Mouse (Mus musculus): Measurements from ENCODE around the gene Irgq.
A peak's percentile ranks its signal among the peaks of the same experiment; 100 is the strongest.
"Not testable (repeated sequence)": the region's sequence is repeated elsewhere in the genome, so short reads cannot be mapped to it uniquely, and the experiment has no call there.

The Irgq gene

DNA sequence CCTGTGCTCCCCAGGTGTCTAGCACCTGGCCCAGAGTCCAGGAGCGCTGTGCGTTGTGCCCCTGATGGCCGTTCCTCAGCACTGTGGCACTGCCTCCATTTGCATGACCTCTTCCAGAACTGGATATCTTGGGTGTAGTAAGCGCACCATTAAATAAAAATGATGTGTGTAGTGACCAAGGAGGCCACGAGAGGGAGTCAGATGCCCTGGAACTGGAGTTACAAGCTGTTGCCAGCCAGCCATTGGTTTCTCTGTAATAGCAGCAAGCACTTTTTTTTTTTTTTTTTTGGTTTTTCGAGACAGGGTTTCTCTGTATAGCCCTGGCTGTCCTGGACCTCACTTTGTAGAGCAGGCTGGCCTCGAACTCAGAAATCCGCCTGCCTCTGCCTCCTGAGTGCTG lies 14.2 kb upstream of the Irgq start:
- not testable (repeated sequence) for DNase-seq (ENCODE audit: low read depth, low spot score)

DNA sequence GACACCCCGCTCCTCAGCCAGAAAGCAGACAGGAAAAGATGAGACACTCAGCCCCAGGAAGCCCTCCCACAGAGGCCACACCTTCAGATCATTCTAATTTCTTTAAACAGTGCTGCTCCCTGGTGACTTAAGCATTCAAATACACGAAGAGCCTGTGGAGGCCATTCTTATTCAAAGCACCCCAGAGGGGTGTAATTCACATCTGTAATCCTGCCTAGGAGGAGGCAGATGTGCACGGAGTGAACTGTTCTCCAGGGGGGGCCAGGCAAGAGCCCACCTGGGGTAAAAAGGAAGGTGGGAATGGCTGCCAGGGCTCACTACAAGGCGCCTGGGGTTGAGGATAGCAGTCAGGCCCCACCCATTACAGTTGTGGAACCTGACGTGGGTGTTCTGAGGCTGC lies 13.4 kb upstream of the Irgq start:
- no peak for DNase-seq (ENCODE audit: low read depth, low spot score)

DNA sequence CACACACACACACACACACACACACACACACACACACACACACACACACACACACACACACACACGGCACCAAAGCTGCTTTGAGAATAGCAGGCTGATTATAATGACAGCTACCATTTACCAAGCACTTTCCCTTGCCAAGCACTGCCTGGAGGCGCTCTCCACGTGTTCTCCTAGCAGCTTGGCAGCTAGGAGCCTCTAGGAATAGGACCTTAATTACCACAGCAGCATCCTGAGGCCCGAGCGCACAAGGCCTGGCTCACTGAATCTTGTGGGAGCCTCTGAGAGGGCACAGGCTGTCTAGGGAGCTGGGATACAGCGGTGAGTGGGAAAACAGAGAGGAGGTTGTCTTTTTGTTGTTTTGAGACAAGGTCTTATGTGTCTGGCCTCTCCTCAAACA lies 12.8 kb upstream of the Irgq start:
- DNase-seq (ENCODE audit: low read depth, low spot score) = no peak

DNA sequence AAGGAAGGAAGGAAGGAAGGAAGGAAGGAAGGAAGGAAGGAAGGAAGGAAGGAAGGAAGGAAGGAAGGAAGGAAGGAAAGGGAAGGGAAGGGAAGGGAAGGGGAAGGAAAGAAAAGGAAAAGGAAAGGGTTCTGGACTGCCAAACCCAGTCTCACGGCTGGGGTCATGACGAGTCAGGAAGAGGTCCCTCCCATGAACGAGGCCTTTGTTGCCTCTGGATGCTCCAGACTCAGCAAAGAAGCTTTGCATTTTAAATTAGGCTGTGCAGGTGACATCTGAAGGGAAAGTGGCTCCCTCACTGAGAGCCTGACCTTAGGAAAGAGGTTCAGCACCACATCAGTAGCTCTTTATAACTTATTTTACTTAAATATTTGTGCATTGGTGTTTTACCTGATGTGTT lies 11.4 kb upstream of the Irgq start:
- no peak for DNase-seq (ENCODE audit: low read depth, low spot score)

DNA sequence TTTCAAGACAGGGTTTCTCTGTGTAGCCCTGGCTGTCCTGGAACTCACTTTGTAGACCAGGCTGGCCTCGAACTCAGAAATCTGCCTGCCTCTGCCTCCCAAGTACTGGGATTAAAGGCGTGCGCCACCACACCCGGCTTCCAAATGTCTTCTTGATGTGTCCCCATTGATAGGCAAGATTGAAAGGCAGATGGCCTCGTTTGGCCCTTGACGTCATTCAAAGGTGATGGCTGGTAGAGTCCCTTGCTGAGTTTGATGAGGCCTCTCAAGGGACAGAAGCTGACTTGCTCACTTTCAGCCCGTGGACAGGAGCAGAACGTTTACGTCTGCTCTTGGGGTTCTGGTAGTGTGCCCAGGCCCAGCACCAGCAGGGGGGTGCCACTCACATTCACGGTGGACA lies 10.4 kb upstream of the Irgq start:
- not testable (repeated sequence) for DNase-seq (ENCODE audit: low read depth, low spot score)

DNA sequence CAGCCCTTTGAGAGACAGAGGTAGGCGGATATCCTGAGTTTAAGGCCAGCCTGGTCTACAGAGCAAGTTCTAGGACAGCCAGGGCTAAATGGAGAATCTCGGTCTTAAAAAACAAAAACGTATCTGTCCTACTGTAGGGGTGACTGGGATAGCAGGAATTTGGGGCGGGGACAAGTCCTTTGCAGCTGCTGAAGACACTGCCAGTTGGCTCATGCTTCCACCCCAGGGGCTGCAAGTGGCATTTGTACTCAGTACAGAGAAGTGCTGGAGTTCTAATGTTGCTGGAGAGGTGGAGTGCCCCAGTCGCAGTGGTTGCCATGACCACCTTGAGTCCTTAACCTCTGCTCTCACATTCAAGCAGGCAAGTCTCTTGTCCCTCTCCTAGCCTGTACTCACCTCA lies 7.7 kb upstream of the Irgq start:
- DNase-seq (ENCODE audit: low read depth, low spot score) = no peak

DNA sequence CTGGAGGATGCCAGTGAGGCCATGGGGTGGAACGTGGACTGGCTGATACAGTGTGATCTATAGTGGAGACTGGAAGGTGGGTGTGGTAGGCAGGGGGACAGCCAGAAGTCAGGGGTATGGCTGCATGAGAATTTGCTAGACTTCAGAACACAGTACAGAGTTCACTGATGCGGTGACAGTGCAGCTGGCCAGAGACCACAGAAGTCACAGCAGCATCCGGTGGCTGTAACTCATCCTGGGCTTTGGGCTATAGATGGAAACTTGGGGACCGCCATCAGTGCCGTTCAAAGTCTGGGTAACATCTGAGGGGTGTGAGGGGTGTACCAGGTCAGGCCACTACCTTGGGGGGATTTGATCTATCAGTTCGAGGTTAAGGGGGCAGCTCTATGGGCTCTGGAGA lies 6.8 kb upstream of the Irgq start:
- DNase-seq (ENCODE audit: low read depth, low spot score) = no peak

DNA sequence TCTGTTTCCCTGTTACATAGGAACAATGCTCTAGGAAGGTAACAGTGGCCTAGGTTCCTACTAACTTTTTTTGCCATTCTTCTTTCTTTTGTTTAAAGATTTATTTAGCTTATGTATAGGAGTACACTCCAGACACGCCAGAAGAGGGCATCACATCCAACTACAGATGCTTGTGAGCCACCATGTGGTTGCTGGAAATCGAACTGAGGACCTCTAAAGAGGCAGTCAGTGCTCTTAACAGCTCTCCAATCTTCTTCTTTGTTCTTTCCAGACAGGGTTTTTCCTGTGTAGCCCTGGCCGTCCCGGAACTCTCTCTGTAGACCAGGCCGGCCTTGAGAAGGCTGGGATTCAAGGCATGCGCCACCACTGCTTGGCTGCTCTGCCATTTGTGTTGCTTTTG lies 5.5 kb upstream of the Irgq start:
- DNase-seq (ENCODE audit: low read depth, low spot score) = no peak

DNA sequence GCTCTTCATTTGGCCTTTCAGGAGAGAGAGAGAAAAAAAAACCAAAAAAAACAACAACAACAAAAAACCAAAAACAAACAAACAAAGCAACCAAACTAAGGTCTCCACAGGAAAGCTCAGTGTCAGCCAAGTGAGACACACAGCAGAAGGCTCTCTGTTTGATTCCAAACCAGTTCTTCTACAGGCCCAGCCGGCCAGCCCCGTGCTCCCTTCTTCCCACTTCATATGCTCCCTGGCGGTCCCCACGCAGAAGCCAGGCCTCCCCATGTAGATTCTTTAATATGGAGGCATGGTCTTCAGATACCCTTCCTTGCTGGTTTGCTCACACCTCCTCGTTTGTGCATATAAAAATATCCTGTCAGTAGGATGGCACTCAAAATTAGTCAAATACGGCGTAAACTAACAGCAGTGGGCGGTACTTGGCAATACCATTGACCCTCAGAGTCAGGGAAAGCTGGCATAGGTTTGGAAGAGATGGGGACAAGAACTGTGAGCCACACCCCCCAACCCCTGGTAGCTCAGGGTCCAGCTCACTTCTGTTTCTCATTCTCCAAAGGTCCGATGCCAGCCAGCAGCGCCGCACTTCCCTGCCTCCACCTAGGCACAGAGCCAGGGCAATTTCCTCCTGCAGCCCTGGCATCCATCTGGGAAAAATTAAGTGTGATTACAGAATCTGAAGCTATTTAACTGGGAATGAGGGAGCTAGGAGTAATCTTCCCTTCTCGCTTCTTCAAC lies 4.6 kb upstream of the Irgq start:
- no peak for DNase-seq (ENCODE audit: low read depth, low spot score)

DNA sequence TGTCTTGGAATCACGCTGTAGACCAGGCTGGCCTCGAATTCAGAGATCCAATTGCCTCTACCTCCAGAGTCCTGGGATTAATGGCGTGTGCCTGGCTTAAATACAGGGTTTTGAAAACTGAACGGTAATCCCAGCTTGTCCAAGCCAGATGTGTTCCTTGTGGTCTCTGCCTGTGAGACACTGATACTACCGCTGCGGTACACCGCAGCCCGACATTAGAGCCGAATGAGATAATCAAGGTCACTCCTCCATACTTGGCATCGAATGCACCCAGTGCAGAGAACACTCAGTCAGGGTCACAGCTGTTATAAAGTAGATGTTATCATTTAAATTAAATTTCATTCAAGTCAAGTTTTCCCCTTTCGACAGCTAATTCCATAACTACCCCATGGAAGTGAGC lies 1.6 kb upstream of the Irgq start:
- DNase-seq (ENCODE audit: low read depth, low spot score) = no peak

DNA sequence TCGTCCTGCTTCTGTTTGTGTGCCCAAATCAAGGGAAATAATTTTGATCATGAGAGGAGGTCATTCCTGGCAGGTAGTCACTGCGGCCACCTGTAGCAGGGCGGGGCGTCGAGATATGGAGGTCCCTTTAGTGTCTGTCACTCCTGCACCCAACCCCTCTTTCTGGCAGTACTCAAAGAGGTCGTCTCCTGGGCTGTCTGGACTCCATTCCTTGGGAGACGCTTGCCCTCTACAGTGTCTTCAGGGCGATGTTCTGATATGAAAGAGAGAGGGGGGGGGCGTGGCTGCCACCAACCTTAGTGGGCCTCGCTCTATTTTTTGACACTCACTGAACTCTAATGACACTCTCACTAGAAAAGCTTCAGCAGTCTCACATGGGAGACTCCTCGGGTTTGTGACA lies 909 bp upstream of the Irgq start:
- no peak for DNase-seq (ENCODE audit: low read depth, low spot score)

DNA sequence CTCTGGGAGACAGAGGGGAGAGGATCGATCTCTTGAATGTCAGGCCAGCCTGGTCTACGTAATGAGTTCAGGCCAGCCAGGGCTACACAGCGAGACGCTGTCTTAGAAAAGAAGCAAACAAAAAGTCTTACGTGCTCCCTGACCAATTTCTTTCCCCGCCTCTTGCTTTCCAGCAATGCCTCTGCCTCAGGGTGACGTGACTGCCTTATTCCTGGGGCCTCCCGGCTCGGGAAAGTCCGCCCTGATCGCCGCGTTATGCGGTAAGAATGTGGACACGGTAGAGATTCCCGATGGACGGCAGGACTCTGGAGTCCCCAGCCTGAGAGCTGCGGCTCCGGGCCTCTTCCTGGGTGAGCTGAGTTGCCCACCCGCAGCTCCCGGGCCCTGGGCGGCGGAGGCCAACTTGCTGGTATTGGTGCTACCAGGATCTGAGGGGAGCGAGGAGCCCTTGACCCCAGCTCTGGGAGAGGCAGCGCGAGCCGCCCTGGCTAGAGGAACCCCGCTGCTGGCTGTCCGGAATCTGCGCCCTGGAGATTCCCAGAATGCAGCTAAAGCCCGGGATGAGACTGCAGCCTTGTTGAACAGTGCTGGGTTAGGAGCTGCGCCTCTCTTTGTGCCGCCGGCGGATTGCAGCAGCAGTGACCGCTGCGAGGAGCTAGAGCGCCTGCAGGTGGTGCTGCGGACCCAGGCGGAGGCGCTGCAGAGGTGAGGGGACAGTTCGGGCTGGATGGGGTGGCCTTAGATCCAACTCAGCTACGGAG lies 902 bp downstream of the Irgq start:
- DNase-seq (ENCODE audit: low read depth, low spot score) = peak; percentile 79

DNA sequence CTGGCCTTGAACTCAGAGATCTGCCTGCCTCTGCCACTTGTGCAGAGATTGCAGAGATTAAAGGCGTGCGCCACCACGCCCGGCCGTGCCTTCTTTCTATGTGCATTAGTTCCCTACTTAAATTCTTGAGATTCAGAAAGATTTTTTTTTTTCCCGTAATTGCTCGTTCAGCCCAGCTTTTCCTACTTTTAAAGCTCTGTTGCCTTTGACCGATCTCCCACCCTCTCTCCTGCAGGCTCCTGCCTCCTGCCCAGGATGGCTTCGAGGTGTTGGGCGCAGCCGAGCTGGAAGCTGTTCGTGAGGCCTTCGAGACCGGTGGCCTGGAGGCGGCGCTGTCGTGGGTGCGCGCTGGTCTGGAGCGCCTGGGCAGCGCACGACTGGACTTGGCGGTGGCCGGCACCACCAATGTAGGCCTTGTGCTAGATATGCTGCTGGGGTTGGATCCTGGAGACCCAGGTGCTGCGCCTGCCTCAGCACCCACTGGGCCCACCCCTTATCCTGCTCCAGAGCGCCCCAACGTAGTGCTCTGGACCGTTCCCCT lies 2.6 kb downstream of the Irgq start:
- DNase-seq (ENCODE audit: low read depth, low spot score) = no peak

DNA sequence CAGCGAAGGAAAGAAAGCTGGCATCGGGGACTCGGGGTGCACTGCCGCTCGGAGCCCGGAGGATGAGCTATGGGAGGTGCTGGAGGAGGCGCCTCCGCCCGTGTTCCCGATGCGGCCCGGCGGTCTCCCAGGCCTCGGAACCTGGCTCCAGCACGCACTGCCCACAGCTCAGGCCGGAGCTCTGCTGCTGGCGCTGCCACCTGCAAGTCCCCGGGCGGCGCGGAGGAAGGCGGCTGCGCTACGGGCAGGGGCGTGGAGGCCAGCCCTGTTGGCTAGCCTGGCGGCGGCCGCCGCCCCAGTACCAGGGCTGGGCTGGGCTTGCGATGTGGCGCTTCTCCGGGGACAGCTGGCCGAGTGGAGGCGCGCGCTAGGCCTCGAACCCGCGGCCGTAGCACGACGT lies 3.3 kb downstream of the Irgq start:
- no peak for DNase-seq (ENCODE audit: low read depth, low spot score)

DNA sequence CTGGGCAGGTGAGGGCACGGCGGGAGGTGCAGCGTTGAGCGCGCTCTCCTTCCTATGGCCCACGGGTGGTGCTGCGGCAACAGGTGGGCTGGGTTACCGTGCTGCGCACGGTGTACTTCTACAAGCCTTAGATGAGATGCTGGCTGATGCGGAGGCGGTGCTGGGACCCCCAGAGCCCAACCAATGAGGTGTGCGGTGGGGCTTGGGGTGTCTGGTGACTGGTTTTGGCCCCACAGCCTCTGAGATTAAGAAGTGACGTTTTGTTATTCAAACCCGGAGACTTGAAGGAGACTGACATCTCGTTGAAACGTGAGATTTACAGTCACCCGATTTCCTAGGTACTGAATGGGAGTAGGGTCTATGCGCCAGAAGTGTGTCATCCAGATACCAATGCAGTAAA lies 3.8 kb downstream of the Irgq start:
- no peak for DNase-seq (ENCODE audit: low read depth, low spot score)

DNA sequence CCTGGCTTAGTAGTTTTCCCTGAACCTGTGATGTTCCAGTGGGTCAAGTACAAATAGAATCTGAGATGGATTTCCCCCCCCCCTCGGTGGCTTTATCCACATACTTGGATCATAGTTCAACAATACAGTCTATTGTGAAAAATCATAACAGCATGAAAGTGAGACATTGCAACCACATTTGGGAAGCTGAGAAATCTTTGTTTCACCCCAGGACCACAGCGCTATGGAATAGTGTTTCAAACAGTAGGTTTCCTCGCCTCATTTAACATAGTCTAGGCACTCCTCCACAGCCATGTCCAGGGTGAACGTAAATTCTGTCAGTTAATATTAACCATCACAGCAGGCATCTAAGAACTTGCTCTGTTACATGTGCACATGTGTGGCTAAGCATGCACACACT lies 6.6 kb downstream of the Irgq start:
- DNase-seq (ENCODE audit: low read depth, low spot score) = no peak

DNA sequence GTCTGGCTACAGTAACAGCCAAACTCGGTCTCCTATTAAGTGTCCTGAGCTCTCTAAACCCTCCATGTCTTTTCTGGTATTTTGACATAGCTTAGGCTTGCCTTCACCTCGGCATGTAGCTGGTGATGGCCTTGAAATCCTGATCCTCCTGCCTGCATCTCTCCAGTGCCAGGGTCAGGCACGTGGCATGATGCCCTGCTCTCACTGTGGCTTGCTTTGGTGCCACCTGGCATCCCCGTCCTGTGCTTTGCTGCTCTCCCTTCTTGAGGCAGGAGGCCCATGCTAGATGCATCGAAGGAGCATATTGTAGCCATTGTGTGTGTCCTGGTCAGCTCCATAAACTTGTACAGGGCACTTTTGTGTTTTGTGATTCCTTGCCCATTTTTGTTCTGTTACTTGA lies 7.1 kb downstream of the Irgq start:
- DNase-seq (ENCODE audit: low read depth, low spot score) = no peak

DNA sequence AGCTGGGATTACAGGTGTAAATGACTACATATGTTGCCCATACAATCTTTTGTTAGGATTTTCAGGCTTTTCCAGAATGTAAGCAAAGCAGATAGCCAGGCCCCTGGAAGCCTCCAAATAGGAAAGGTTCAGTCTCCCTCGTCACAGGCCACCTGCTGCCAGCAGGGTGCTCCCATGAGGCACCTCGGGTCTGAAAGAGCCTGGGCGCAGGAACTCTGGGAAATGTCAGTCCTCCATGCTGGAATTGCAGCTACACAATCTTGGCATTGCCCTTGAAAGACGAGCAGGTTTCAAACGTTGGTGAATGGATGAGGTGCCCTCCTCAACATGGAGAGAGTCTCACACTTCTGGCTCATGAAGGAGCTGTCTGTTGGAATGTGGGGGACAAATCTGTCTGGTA lies 7.7 kb downstream of the Irgq start:
- no peak for DNase-seq (ENCODE audit: low read depth, low spot score)

DNA sequence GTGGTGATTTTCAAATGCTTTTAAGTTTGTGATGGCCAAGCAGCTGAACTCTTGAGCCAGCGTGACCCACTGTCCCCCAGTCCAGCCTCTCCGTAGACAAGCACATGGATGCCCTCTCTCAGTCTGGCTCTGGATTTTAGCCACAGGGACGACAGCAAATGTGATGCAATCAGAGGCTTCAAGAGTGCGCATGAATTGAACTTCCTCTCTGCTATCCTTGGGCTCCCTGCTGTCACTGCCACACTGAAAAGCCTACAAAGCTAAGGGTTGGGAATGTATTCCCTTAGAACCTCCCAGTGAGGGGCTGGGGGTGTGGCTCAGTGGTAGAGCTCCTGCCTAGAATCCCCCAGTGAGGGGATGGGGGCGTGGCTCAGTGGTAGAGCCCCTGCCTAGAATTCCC lies 8.2 kb downstream of the Irgq start:
- DNase-seq (ENCODE audit: low read depth, low spot score) = no peak

DNA sequence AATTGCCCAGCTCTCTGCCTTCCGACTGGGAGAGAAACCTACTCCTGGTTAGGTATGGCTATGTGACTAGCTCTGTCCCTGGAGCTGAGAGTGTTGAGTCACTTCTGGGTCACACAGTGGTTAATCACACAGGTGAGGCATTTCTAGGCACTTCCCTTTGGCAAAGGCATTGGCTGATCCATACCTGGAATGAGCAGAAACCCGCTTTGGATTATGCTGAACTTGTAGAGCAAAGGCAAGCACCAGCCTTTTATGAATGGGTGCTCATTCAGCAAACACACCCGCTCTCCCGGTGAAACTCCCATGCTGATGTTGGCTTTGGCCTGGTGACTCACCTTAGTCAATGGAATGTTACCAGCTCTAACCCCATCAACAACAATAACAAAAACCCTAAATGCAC lies 9.2 kb downstream of the Irgq start:
- DNase-seq (ENCODE audit: low read depth, low spot score) = no peak

DNA sequence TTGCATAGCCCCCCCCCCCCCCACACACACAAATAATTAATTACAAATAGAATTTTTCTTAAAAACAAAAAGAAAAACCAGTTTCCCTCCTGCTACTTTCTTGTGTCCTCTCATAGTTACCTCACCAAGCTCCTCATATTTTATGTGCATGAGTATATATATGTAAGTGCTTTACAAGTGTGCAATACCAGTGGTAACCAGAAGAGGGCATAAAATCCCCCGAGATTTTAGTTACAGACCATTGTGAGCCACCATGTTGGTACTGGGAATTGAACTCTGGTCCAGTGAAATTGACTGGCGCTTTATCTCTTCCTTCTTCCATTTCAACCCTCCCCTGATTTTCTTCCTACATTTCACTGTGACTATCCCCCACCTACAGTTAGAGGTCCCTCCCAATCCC lies 14.0 kb downstream of the Irgq start:
- no peak for DNase-seq (ENCODE audit: low read depth, low spot score)

DNA sequence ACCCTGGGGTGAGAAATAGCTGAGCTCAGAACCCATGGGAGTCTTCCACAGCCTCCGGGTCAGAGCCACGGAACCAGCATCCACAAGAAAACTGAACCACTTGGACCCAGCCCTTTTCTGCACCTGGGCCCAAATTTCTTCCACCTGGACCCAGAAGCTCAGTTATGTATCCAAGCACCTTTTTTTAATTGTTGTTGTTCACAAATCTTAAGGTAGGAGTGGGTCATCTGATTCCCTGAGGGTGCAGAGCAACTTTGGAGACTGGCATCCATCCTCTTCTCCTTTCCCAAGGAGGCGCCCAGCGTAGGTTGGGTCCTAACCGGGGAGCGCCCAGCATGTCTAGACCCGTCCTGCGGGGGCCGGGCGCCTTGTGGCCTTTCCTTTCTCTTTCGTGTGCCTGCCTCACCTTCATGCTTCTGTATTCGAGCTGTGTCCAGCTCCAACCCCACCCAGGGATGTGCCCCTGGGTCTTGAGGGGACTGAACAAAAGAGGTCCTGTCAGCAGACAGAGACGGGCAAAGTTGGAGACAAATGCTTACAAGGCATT lies 15.7 kb downstream of the Irgq start, which contains the start of the genes Pinlyp and Xrcc1:
Gene Pinlyp, minus strand, starts transcription at position 51 of the 547 bp plus-strand sequence.
Gene Xrcc1, plus strand, starts transcription at position 222 of the 547 bp plus-strand sequence.
- no peak for DNase-seq (ENCODE audit: low read depth, low spot score)

Measured in mesoderm, embryonic 11.5 days (tissue).